Mouse (Mus musculus) cortical plate, adult 2 months (tissue): ENCODE data around the gene Fbxl19.

ENCODE experiments used
- CTCF ChIP-seq: fragments of 200-500 bp; IDR thresholded peaks from 2 replicates; pipeline ENCODE4 v1.5.1; 2011; ENCODE audit warnings: mild to moderate bottlenecking, control low read depth, low read length; ENCODE audit not compliant: insufficient read depth; ENCODE audit errors: extremely low read depth
- POLR2A ChIP-seq: fragments of 200-500 bp; IDR thresholded peaks from 2 replicates; pipeline ENCODE4 v1.6.1; 2011; ENCODE audit warnings: mild to moderate bottlenecking, low read length, control low read depth; ENCODE audit not compliant: insufficient read depth; ENCODE audit errors: extremely low read depth

DNA sequence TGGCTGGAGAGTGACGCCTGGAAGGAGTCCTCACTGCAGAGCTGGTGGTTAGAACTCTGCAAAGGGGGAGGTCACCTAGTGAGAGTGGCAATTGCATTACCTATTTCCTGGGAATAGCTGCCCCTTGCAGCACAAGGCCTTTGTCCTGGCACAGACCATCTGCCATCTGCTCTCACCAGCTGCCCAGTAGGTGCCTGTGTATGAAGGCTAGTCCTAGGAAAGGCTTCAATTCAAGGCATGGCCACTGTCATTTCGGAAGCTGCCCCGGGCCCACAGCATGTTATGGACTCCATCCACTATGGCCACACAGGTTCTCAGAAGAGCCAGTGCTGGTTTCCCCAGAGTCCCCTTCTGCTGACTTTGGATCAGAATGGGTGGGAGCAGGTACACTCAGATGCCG, 54.2 kb downstream of the Fbxl19 start:
- TF ChIP-seq CTCF, result no peak
- TF ChIP-seq POLR2A, result no peak
